Mouse (Mus musculus) heart, embryonic 12.5 days (tissue): Measurements from ENCODE around the gene Stk11ip. TPM values are rescaled to one million over a fixed set of nuclear protein-coding genes. Genes with fewer than 3 reads are reported as not detected.
A peak's percentile ranks its signal among the peaks of the same experiment; 100 is the strongest.

Experiments
- ATAC-seq: fragments of 200-750 bp; cut with Nextera tagmentation; 2 replicates; pipeline ENCODE4 v1.8.0; 2017; ENCODE audit warnings: moderate TSS enrichment, moderate library complexity; ENCODE audit not compliant: insufficient number of reproducible peaks, low FRiP score
- H3K27ac ChIP-seq: fragments of 300-500 bp; sonication (generic); 2 replicates; pipeline ENCODE4 v1.5.1; 2016; ENCODE audit warnings: mild to moderate bottlenecking, moderate library complexity; ENCODE audit not compliant: poor library complexity, severe bottlenecking
- H3K27me3 ChIP-seq: fragments of 300-500 bp; sonication (generic); replicated peaks from 2 replicates; pipeline ENCODE4 v1.6.1; 2016; ENCODE audit warnings: mild to moderate bottlenecking, moderate library complexity
- H3K36me3 ChIP-seq: fragments of 300-500 bp; sonication (generic); 2 replicates; pipeline ENCODE4 v1.6.1; 2016; ENCODE audit warnings: mild to moderate bottlenecking, moderate library complexity
- H3K4me1 ChIP-seq: fragments of 300-500 bp; sonication (generic); replicated peaks from 2 replicates; pipeline ENCODE4 v1.6.1; 2016; ENCODE audit warnings: mild to moderate bottlenecking
- H3K4me2 ChIP-seq: fragments of 300-500 bp; sonication (generic); 2 replicates; pipeline ENCODE4 v1.6.1; 2016; ENCODE audit warnings: mild to moderate bottlenecking, moderate library complexity
- H3K4me3 ChIP-seq: fragments of 300-500 bp; sonication (generic); 2 replicates; pipeline ENCODE4 v1.5.1; 2016; ENCODE audit warnings: mild to moderate bottlenecking
- H3K9ac ChIP-seq: fragments of 300-500 bp; sonication (generic); 2 replicates; pipeline ENCODE4 v1.6.1; 2016; ENCODE audit warnings: mild to moderate bottlenecking, moderate library complexity
- H3K9me3 ChIP-seq: fragments of 300-500 bp; sonication (generic); replicated peaks from 2 replicates; pipeline ENCODE4 v1.6.1; 2016; ENCODE audit warnings: mild to moderate bottlenecking, moderate library complexity
- WGBS: fragments of 180-500 bp; shearing (Covaris S2); methylation state at CpG from one replicate; pipeline ENCODE4 v1.1.7; 2016; 5-methylcytosine and 5-hydroxymethylcytosine counted together
- polyA plus RNA-seq: library from polyadenylated mRNA; unstranded; fragments of >200 nt; fragmentation: Nextera tagmentation; extraction: Ambion mirVana; gene quantifications from 2 replicates; pipeline ENCODE4 v1.2.1, GENCODE M21; 2016

The Stk11ip gene
- polyA plus RNA-seq, 1 experiment from 2014 or later, result 20.5 TPM

DNA sequence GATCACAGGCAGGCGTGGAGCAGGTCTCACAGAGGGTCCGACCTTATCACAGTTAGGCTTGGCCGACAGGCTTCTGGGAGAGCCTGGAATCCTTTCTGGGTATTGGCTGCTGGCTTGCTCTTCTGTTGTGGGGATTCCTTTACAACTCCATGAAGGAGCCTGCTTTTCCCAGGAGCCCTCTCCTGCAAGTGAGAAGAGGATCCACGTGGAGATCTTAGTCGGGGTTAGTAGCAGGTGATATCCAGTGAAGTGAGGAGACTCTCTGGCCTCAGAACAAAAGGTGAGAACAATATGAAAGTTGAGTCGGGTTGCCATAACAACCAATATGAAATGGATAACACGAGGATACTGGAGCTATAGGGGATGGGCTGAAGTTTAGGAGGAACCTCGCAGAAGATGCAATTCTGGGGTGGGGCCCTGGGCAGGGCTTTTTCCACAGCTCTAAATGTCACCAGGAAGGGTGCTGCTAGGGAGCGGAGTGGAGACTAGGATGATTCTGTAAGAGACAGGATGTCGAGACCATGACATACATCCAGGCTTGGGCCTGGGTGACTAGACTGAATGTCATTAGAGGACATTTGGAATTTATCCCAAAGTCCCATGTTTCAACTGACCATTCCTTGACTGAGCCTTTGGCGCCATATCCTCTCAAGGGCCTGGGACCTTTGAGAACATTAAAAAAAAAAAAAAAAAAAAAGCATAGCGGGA is 39.0 kb downstream of the Stk11ip start:
- Histone ChIP-seq H3K4me1 (peaks cover 34% of the 10 kb centered on the region), H3K36me3 (peaks cover 24% of the 10 kb centered on the region), H3K4me3 (no peak overlapping the region), H3K4me2 (0 out of 2 replicates have a peak overlapping the region, but pooled peaks have one; percentile 22), H3K27ac (no peak overlapping the region), H3K27me3 (no peaks in the 10 kb centered on the region), H3K9me3 (0 out of 2 replicates have a peak, but pooled peaks cover 8% of the 10 kb centered on the region), H3K9ac (no peak overlapping the region)
- ATAC-seq, result no peak
- 70% methylated on average over 12 of the region's 12 CpGs for WGBS

DNA sequence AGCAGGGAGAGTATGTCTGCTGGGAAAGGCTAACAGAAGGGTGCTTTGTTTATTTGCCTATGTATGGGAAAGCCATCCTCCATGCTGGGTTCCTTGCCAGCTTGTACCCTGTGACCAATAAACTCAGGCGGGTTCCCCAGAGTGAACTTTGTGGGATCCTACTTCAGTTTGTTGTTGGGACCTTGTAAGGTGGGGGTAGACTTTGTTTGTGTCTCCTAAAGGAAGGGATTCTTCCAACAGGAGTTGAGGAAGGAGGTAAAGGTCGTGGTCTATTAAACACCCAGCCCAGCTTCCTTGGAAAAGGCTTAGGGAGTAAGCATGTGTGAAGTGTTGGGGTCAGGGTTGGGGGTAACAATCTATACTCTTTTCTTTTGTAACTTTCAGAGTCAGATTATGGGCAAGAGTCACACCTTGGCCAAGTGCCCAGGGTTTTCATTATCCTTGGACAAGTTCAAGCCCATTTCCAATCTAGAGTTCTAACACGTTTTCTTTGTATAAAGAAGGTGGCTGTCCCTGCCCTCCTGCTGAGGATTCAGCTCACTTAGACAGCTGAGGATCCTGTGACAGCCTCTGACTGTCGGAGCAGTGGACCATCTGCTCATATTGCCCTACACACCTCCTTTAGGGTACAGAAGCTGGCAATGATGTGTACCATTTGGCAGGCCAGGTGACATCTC is 40.0 kb downstream of the Stk11ip start:
- Histone ChIP-seq H3K4me2 (no peak overlapping the region), H3K27me3 (no peaks in the 10 kb centered on the region), H3K9ac (no peak overlapping the region), H3K27ac (no peak overlapping the region), H3K9me3 (0 out of 2 replicates have a peak, but pooled peaks cover 8% of the 10 kb centered on the region), H3K4me1 (peaks cover 40% of the 10 kb centered on the region), H3K36me3 (peaks cover 14% of the 10 kb centered on the region), H3K4me3 (no peak overlapping the region)
- 40% methylated on average over 4 of the region's 4 CpGs for WGBS
- ATAC-seq, result no peak

DNA sequence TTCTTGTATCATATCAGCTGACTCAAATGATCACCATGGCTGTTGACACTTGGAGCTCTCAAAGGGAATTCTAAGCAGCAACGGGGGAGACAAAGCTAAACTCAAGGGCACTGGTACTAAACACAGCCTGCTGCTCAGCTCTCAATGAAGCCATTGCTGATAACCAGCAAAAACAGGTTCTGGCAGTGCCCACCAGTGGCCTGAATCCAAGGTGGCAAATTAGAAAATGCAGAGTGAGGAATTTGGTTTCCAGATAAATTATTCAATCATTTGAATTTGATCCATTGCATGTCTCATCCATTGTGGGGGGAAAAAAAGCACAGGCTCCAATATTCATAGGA is 40.5 kb downstream of the Stk11ip start:
- Histone ChIP-seq H3K27ac (no peak overlapping the region), H3K4me2 (no peak overlapping the region), H3K27me3 (no peaks in the 10 kb centered on the region), H3K9ac (no peak overlapping the region), H3K36me3 (peaks cover 11% of the 10 kb centered on the region), H3K4me1 (peaks cover 37% of the 10 kb centered on the region), H3K9me3 (0 out of 2 replicates have a peak, but pooled peaks cover 8% of the 10 kb centered on the region), H3K4me3 (no peak overlapping the region)
- ATAC-seq, result no peak
- WGBS, result 20% methylated on average over 1 of the region's 1 CpGs

DNA sequence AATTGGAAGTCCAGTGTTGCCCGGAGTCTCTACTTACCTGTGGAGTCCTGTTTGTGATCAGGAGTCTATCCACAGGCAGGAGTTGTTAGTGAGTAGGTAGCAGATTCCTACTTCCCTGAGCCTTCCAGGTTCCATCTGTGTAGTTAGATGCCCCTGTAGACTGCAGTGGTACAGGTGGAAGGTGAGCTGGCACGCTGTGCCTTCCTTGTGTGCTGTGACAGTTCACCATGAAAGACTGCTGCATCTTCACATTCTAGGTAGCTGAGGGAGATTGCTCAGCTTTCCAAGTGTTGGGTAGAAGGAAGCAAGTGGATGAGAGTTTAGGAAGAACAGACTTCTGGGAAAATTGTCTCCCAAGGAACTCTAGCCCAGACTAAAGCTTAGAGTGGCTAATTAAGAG is 42.8 kb downstream of the Stk11ip start:
- Histone ChIP-seq H3K9ac (no peak overlapping the region), H3K4me3 (no peak overlapping the region), H3K27ac (no peak overlapping the region), H3K4me1 (peaks cover 28% of the 10 kb centered on the region), H3K36me3 (no peaks in the 10 kb centered on the region), H3K9me3 (0 out of 2 replicates have a peak, but pooled peaks cover 8% of the 10 kb centered on the region), H3K4me2 (no peak overlapping the region), H3K27me3 (no peaks in the 10 kb centered on the region)
- ATAC-seq, result no peak
- WGBS, result 74% methylated on average over 2 of the region's 2 CpGs

DNA sequence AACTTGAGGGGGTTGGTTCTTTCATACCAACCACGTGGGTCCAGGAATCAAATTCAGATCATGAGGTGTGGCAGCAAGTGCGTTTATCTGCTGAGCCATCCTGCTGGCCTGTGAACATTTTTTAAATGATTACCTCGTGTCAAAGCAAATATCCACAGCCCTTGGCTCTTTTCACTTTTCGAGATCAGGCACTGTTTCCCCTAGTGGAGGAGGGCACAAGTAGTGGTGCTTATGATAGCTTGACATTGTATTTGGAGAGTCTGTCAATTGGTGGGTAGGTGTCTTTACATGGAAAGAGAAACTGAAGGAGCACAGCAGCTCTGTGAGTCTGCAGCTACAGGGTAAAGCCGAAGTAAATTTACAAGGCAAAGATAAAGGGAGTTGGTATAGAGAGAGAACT is 43.6 kb downstream of the Stk11ip start:
- H3K27ac ChIP-seq, result no peak overlapping the region

DNA sequence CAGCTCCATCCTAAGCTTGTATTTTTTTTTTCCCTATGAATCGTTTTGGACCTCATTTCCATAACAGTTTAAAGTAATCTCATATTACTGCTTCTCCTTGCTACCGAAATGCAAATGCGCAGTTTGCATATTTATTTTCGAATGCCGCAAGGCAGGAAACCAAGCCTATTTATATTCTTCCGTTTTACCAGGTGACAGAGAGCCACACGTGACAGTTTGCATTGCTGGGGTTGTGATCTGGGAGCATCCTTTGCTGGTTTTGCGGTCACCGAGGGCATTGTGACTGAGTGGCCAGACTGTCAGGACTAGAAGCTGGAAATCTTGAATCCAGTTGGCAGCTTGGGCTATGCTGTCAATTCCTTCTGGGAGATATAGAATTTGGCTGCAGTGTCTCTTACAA is 44.3 kb downstream of the Stk11ip start:
- Histone ChIP-seq H3K36me3 (no peaks in the 10 kb centered on the region), H3K9me3 (0 out of 2 replicates have a peak, but pooled peaks cover 8% of the 10 kb centered on the region), H3K4me2 (peak overlapping the region; percentile 5; the same call in 1 of the 2 replicates), H3K27me3 (no peaks in the 10 kb centered on the region), H3K27ac (peak overlapping the region; percentile 28; the same call in 1 of the 2 replicates), H3K4me3 (no peak overlapping the region), H3K4me1 (peaks cover 28% of the 10 kb centered on the region), H3K9ac (no peak overlapping the region)
- ATAC-seq, result no peak
- WGBS, result 50% methylated on average over 9 of the region's 9 CpGs

More for the DNA sequence above, 43.6 kb downstream of the Stk11ip start:
- 57% methylated on average over 5 of the region's 5 CpGs for WGBS
- ATAC-seq, result no peak
- no peak overlapping the region for H3K4me2 ChIP-seq
- H3K27me3 ChIP-seq, result no peaks in the 10 kb centered on the region
- no peak overlapping the region for H3K4me3 ChIP-seq
- H3K4me1 ChIP-seq, result peaks cover 23% of the 10 kb centered on the region
- H3K9ac ChIP-seq, result no peak overlapping the region
- 0 out of 2 replicates have a peak, but pooled peaks cover 8% of the 10 kb centered on the region for H3K9me3 ChIP-seq
- H3K36me3 ChIP-seq, result no peaks in the 10 kb centered on the region

DNA sequence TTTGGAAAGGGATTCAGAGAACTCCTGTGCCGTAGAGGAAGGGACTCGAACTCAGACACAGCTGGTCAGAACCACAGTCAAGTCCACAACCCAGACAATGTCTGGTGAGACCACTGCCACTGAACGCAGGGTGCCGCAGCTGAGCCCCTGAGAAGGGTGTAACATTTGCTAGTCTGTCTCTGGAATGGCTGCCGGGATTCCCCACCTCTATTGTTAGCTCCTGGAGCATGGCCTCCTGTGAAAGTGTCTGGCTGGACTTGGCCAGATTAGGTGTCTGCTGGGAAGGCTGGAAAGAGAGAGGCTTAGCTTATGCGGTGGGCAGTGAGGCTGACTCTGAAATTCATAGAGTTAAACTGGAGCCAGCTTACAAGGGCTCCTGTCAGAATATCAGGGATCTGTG is 49.1 kb downstream of the Stk11ip start:
- H3K27ac ChIP-seq, result peak overlapping the region; percentile 73
- no peaks in the 10 kb centered on the region for H3K36me3 ChIP-seq
- ATAC-seq, result no peak
- no peak overlapping the region for H3K4me3 ChIP-seq
- 44% methylated on average over 6 of the region's 6 CpGs for WGBS
- H3K27me3 ChIP-seq, result no peaks in the 10 kb centered on the region
- peaks cover 21% of the 10 kb centered on the region for H3K4me1 ChIP-seq
- 0 out of 2 replicates have a peak, but pooled peaks cover 4% of the 10 kb centered on the region for H3K9me3 ChIP-seq
- 0 out of 2 replicates have a peak overlapping the region, but pooled peaks have one; percentile 2 for H3K4me2 ChIP-seq
- no peak overlapping the region for H3K9ac ChIP-seq

DNA sequence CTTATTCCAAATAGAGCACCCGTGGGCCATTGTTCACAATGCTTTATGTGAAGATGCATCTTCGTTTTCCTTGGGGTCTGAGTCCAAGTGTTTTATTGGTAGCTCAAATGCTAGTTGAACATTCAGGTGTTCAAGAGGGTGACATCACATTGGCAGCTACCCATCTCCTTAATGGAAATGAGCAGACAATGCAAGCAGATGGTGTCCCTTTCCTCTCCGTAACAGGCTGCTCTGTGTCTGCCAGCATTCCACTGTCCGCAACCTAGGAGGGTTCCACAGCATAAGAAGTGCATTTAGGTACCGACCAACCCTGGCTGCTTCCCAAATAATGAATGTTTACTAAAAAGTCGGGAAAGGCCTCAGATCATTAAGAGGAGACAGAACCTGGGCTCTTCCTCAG is 51.4 kb downstream of the Stk11ip start:
- Histone ChIP-seq H3K36me3 (no peaks in the 10 kb centered on the region), H3K27ac (no peak overlapping the region), H3K4me2 (no peak overlapping the region), H3K27me3 (no peaks in the 10 kb centered on the region), H3K4me1 (peaks cover 16% of the 10 kb centered on the region), H3K9me3 (0 out of 2 replicates have a peak, but pooled peaks cover 4% of the 10 kb centered on the region), H3K9ac (no peak overlapping the region), H3K4me3 (no peak overlapping the region)
- ATAC-seq, result no peak
- 84% methylated on average over 6 of the region's 6 CpGs for WGBS

DNA sequence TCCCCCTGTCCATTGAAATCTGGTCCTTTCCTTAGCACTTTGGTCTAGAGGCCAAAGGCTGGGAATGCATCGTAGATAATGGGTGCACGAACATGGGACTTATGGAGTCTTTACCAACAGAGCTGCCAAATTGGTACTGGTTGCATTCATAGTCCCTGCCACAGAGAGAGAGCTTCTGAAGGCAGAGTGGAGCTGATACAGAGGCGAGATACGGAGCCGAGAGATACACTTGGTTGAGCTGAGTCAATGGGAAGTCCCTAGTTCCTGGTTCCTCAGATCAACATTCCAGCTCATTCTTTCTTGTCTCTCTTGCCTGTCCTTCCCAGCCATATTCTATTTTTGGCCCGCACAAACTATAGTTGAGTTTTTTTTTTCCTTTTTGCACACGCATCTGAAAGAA is 52.4 kb downstream of the Stk11ip start:
- Histone ChIP-seq H3K4me2 (no peak overlapping the region), H3K36me3 (no peaks in the 10 kb centered on the region), H3K4me1 (peaks cover 16% of the 10 kb centered on the region), H3K4me3 (no peak overlapping the region), H3K27me3 (no peaks in the 10 kb centered on the region), H3K27ac (no peak overlapping the region), H3K9ac (no peak overlapping the region), H3K9me3 (0 out of 2 replicates have a peak, but pooled peaks cover 4% of the 10 kb centered on the region)
- no peak for ATAC-seq
- WGBS, result 50% methylated on average over 7 of the region's 7 CpGs

DNA sequence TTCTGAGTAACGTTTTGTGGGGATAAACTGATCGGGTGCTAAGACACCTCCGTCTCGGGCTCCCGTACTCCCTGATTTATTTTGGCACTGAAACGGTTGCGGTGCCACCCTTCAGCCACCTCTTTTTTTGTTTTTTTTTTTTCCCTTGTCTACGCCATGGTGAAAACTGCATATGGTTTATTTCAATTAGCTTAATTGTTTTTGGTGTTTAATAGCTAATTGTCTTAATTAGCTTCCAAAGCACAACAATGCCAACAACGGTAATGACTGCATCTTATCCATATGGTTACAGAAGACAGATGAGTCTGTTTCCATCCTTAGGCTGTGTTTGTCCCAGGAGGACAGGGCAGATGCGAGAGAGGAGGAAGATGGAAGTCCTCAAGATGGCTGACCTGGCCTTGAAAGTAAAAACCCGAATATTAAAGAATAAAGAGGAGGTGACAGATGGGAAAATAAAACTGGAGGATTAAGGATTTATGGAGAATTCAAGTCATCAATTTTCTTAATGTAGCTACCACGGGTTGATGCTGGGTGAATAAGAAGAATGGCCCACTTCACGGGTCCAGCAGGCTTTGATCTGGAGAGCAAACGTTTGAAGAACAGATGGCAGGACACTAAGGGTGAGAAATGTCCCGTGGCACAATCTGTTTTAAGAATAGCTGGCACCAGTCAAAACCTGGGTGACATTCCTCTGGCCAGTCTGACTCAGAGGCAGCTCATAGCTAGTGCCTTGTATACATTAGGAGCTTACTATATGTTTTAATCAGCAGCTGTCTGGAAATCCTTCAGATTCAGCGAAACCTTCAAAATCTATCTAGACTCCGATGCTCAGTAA is 53.4 kb downstream of the Stk11ip start:
- WGBS, result 77% methylated on average over 17 of the region's 17 CpGs
- no peak overlapping the region for H3K9ac ChIP-seq
- H3K4me2 ChIP-seq, result no peak overlapping the region
- H3K4me1 ChIP-seq, result peaks cover 16% of the 10 kb centered on the region
- H3K27ac ChIP-seq, result no peak overlapping the region
- 0 out of 2 replicates have a peak, but pooled peaks cover 4% of the 10 kb centered on the region for H3K9me3 ChIP-seq
- no peaks in the 10 kb centered on the region for H3K27me3 ChIP-seq
- H3K4me3 ChIP-seq, result no peak overlapping the region
- no peaks in the 10 kb centered on the region for H3K36me3 ChIP-seq
- ATAC-seq, result no peak
